Mouse (Mus musculus) bone marrow macrophage, adult 2 months (primary cell): ENCODE measurements at regions not wholly inside any gene's neighbourhood (a gene's known extent, or its start where the extent isn't known, plus 50 kb on each side); places are given as distances from the start of the nearest gene placed in this dataset.

Experiments
- CTCF ChIP-seq: IDR thresholded peaks from 2 replicates; pipeline ENCODE4 v1.5.1; 2012; ENCODE audit warnings: low read depth, mild to moderate bottlenecking, low read length, moderate library complexity
- POLR2A ChIP-seq: IDR thresholded peaks from 2 replicates; pipeline ENCODE4 v1.6.1; 2012; ENCODE audit warnings: mild to moderate bottlenecking, low read depth, low read length, borderline replicate concordance

- TF ChIP-seq CTCF (no peak), POLR2A (no peak)
Measured at GRCm38 (mm10) chr3:144086176-144086575, 118.8 kb downstream of the Lmo4 start.
